Mouse (Mus musculus) erythroblast, embryonic 14.5 days (primary cell): ENCODE results near the gene Rpl36al.

ENCODE experiments used
- GATA1 ChIP-seq: IDR thresholded peaks from 2 replicates; pipeline ENCODE4 v1.6.1; 2012; ENCODE audit warnings: low read length, inconsistent platforms, mixed read lengths
- TAL1 ChIP-seq: IDR thresholded peaks from 3 replicates; pipeline ENCODE4 v1.6.1; 2012; ENCODE audit warnings: low read length, inconsistent platforms, mixed read lengths

DNA sequence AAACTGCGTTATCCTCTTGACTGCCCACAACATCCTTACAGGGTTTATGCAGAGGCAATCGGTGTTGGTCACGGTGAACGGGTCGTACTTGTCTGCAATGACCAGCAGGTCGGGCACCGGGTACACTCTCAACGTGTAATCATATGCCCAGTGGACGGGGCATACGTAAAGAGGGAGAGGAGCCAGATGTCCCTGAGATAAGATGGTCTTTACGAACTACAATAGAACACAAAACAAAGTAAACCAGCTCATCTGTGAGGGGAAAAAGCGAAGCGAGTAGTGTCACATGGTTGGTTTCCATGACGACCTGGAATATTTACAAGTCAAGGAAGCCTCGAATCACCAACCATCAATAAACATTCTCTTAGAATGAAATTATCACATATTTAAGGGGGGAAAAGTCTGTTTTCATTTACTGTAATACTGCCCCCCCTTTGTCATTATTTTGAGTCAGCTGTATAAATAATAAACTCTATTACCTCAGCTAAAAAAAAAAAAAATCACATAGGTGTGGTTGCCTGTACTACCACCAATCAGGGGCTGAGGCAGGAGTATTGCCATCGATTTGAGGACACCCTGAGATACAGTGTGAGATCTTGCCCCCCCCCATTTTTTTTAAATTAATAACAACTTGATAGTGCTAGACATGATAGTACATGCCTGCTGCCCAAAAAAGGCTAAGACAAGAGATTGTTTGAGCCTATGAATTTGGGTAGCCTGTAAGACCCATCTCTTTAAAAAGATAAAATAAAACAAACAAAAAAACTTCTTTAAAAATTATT is 20.4 kb upstream of the Rpl36al start, which contains the start of gene Gm49384:
- TF ChIP-seq GATA1 = no peak
- no peak for TF ChIP-seq TAL1
